Mouse (Mus musculus): Measurements from ENCODE around the gene Cox19. TPM values are rescaled to one million over a fixed set of nuclear protein-coding genes. Genes with fewer than 3 reads are reported as not detected.

The Cox19 gene
- total and polyA plus RNA-seq, 2 experiments from 2014 or later, result 88.6 to 123 TPM

DNA sequence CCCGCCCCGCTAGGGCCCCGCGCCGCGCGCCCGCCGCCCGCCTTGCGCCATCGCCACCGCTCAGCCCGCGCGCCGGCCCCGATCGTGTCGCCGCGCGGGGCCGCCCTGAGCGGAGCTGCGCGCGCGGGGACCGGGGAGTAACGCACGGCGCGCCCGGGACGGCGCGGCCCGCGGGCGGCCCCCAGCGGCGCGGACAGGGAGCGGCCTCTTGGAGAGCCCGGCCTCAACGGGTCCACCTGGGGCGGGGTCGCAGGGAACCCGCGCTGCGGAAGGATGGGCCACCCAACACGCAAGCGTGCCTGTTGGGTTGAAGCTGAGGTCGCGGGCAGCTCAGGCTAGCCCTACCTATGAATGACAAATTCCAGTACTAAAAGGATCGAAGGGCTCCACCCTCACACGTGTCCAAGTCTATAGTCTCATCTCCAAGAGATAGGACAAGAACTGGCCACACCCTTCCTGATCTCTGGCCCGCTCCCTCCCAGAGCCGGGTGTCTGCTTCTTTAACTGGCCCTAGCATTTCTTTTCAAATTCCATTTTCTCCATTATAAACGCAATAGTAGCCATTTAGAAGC lies 25.7 kb downstream of the Cox19 start, which contains the start of gene Adap1:
Gene Adap1 (minus strand): TSS at position 228 of the 572 bp plus-strand sequence.
- no peaks in the 10 kb centered on the region for H3K36me3 ChIP-seq (replicated peaks; ENCODE audit: control insufficient read depth, insufficient read depth, low read length)
- H3K9ac ChIP-seq (replicated peaks; ENCODE audit: low read depth, low read length), result peak within 1 kb of the TSS; percentile 67
- WGBS, result 2% methylated on average over 39 of the region's 61 CpGs
- H3K27me3 ChIP-seq (ENCODE audit: control insufficient read depth, insufficient read depth, low read length), result peaks cover 36% of the 10 kb centered on the region
- H3K9me3 ChIP-seq (replicated peaks; ENCODE audit: control insufficient read depth, low read length), result no peaks in the 10 kb centered on the region
- TF ChIP-seq EP300 (IDR thresholded peaks at IDR 0.05; ENCODE audit: low read depth) (no peak), CTCF (IDR thresholded peaks at IDR 0.05; ENCODE audit: low read depth) (no peak; the same call in 1 of the 2 replicates)
- H3K27ac ChIP-seq (ENCODE audit: low read depth), result no peak within 1 kb of the TSS
- peaks cover 6% of the 10 kb centered on the region; the same call in 1 of the 2 replicates for H3K4me1 ChIP-seq (ENCODE audit: control insufficient read depth, insufficient read depth)
- ATAC-seq (ENCODE audit: insufficient read depth, low read depth) (peak; percentile 67), DNase-seq (ENCODE audit: low spot score) (no peak)
- H3K4me3 ChIP-seq (ENCODE audit: low read depth, low read length), result peak within 1 kb of the TSS; percentile 56
- peak within 1 kb of the TSS; percentile 96 for H3K4me2 ChIP-seq (ENCODE audit: low read depth, low read length)

DNA sequence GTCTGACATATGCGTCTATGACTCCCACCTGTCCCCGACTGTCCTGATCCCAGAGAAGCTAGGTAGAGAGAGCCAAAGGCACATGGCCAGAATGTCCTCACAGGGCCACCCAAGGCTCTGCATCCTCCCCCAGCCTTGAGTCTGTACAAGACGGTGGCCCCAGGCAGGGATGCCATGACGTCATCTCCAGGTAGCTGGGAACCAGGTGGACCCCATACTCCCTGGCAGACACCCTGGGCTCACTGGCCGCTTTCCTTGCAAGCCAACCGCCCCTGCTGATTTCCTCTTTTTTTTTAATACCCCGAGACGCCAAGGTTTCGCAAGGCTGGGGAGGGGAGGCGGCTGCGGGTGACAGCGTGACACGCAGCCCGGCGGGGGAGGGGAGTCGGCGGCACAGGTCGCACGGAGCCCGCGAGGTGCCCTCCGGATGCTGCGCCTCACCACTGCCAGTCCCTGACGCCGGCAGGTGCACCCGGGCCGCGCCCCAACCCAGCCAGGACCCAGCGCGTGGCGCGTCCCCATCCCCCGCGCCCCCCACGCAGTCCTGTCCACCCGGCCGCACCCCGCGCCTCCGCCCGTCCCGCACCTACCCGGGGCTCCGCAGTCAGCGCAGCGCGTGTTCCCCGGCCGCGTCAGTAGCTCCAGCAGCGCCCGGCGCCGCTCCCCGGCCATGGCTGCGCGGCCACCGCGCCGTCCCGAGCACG lies 26.4 kb downstream of the Cox19 start:
- Histone ChIP-seq H3K27me3 (ENCODE audit: control insufficient read depth, insufficient read depth, low read length) (peaks cover 36% of the 10 kb centered on the region), H3K4me1 (ENCODE audit: control insufficient read depth, insufficient read depth) (peaks cover 6% of the 10 kb centered on the region; the same call in 1 of the 2 replicates), H3K27ac (ENCODE audit: low read depth) (no peak overlapping the region), H3K9ac (replicated peaks; ENCODE audit: low read depth, low read length) (peak overlapping the region; percentile 67), H3K4me3 (ENCODE audit: low read depth, low read length) (peak overlapping the region; percentile 56), H3K4me2 (ENCODE audit: low read depth, low read length) (peak overlapping the region; percentile 96), H3K9me3 (replicated peaks; ENCODE audit: control insufficient read depth, low read length) (no peaks in the 10 kb centered on the region), H3K36me3 (replicated peaks; ENCODE audit: control insufficient read depth, insufficient read depth, low read length) (no peaks in the 10 kb centered on the region)
- WGBS, result 6% methylated on average over 24 of the region's 62 CpGs
- ATAC-seq (ENCODE audit: insufficient read depth, low read depth) (peak; percentile 18), DNase-seq (ENCODE audit: low spot score) (no peak)
- TF ChIP-seq EP300 (IDR thresholded peaks at IDR 0.05; ENCODE audit: low read depth) (no peak), CTCF (IDR thresholded peaks at IDR 0.05; ENCODE audit: low read depth) (no peak)

GRCm38 (mm10) chr5:139324045-139324491 lies 27.1 kb downstream of the Cox19 start:
- Histone ChIP-seq H3K36me3 (replicated peaks; ENCODE audit: control insufficient read depth, insufficient read depth, low read length) (no peaks in the 10 kb centered on the region), H3K27me3 (ENCODE audit: control insufficient read depth, insufficient read depth, low read length) (peaks cover 36% of the 10 kb centered on the region), H3K4me1 (ENCODE audit: control insufficient read depth, insufficient read depth) (peaks cover 6% of the 10 kb centered on the region; the same call in 1 of the 2 replicates), H3K27ac (ENCODE audit: low read depth) (no peak overlapping the region), H3K4me3 (ENCODE audit: low read depth, low read length) (no peak overlapping the region), H3K9me3 (replicated peaks; ENCODE audit: control insufficient read depth, low read length) (no peaks in the 10 kb centered on the region), H3K4me2 (ENCODE audit: low read depth, low read length) (peak overlapping the region; percentile 96; the same call in 1 of the 2 replicates), H3K9ac (replicated peaks; ENCODE audit: low read depth, low read length) (no peak overlapping the region)
- DNase-seq (ENCODE audit: low spot score) (no peak), ATAC-seq (ENCODE audit: insufficient read depth, low read depth) (peak; percentile 57)
- 50% methylated on average over 5 of the region's 5 CpGs for WGBS
- TF ChIP-seq EP300 (IDR thresholded peaks at IDR 0.05; ENCODE audit: low read depth) (no peak), CTCF (IDR thresholded peaks at IDR 0.05; ENCODE audit: low read depth) (no peak)

DNA sequence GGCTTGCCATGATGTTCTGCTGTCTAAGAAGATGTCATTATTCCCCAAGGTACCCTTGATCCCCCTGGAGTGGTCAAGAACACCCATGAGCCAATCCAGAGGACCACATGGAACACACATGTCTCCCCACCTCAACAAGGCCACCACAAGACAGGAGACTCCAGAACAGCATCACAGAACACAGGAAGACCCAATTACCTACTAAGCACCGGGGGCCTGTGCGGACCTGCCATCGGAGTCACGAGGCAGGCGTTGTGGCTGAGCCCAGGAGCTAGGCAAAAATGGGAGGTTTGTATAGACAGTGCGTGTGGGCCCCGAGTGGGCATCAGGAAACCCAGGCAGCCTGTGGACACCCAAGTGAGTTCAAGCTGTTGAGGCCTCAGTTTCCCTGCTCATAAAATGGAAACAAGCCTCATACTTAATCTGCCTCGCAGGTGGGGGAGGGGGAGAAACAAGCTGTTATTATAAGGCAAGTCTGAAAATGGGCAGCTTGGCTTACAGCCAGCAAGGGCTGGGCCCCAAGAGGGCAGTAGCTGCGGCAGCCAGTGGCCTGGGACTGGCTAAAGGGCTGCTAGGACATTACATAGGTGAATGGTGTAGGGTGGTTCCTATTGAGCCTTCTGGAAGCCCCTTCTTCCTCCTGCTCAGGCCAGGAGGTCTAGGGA lies 27.8 kb downstream of the Cox19 start:
- Histone ChIP-seq H3K27me3 (ENCODE audit: control insufficient read depth, insufficient read depth, low read length) (peaks cover 36% of the 10 kb centered on the region), H3K4me2 (ENCODE audit: low read depth, low read length) (no peak overlapping the region), H3K9ac (replicated peaks; ENCODE audit: low read depth, low read length) (no peak overlapping the region), H3K4me1 (ENCODE audit: control insufficient read depth, insufficient read depth) (peaks cover 6% of the 10 kb centered on the region; the same call in 1 of the 2 replicates), H3K27ac (ENCODE audit: low read depth) (no peak overlapping the region), H3K36me3 (replicated peaks; ENCODE audit: control insufficient read depth, insufficient read depth, low read length) (no peaks in the 10 kb centered on the region), H3K9me3 (replicated peaks; ENCODE audit: control insufficient read depth, low read length) (no peaks in the 10 kb centered on the region), H3K4me3 (ENCODE audit: low read depth, low read length) (no peak overlapping the region)
- ATAC-seq (ENCODE audit: insufficient read depth, low read depth) (no peak), DNase-seq (ENCODE audit: low spot score) (no peak)
- TF ChIP-seq CTCF (IDR thresholded peaks at IDR 0.05; ENCODE audit: low read depth), result no peak
- TF ChIP-seq EP300 (IDR thresholded peaks at IDR 0.05; ENCODE audit: low read depth), result no peak
- WGBS, result 76% methylated on average over 9 of the region's 9 CpGs

- 80% methylated on average over 6 of the region's 6 CpGs for WGBS
These were observed 29.9 kb downstream of the Cox19 start for GRCm38 (mm10) chr5:139321331-139321730.

More at GRCm38 (mm10) chr5:139321331-139321730, 29.9 kb downstream of the Cox19 start:
- no peak overlapping the region for H3K4me3 ChIP-seq (ENCODE audit: low read depth, low read length)
- H3K9ac ChIP-seq (replicated peaks; ENCODE audit: low read depth, low read length), result no peak overlapping the region
- peaks cover 6% of the 10 kb centered on the region; the same call in 1 of the 2 replicates for H3K4me1 ChIP-seq (ENCODE audit: control insufficient read depth, insufficient read depth)
- peaks cover 33% of the 10 kb centered on the region for H3K27me3 ChIP-seq (ENCODE audit: control insufficient read depth, insufficient read depth, low read length)
- no peak overlapping the region for H3K27ac ChIP-seq (ENCODE audit: low read depth)
- no peak for TF ChIP-seq EP300 (IDR thresholded peaks at IDR 0.05; ENCODE audit: low read depth)
- no peak for TF ChIP-seq CTCF (IDR thresholded peaks at IDR 0.05; ENCODE audit: low read depth)
- ATAC-seq (ENCODE audit: insufficient read depth, low read depth) (no peak), DNase-seq (ENCODE audit: low spot score) (no peak)
- H3K36me3 ChIP-seq (replicated peaks; ENCODE audit: control insufficient read depth, insufficient read depth, low read length), result no peaks in the 10 kb centered on the region
- H3K9me3 ChIP-seq (replicated peaks; ENCODE audit: control insufficient read depth, low read length), result no peaks in the 10 kb centered on the region
- H3K4me2 ChIP-seq (ENCODE audit: low read depth, low read length), result no peak overlapping the region

Data from heart, postnatal 0 days (tissue).